Mouse (Mus musculus): ENCODE data around the gene Atp2b4. TPM values are rescaled to one million over a fixed set of nuclear protein-coding genes. Genes with fewer than 3 reads are reported as not detected.
A peak's percentile ranks its signal among the peaks of the same experiment; 100 is the strongest.
"Not testable (repeated sequence)": the region's sequence is repeated elsewhere in the genome, so short reads cannot be mapped to it uniquely, and the experiment has no call there.

Gene Atp2b4
- polyA plus RNA-seq, 1 experiment from 2014 or later = 8.2 TPM

DNA sequence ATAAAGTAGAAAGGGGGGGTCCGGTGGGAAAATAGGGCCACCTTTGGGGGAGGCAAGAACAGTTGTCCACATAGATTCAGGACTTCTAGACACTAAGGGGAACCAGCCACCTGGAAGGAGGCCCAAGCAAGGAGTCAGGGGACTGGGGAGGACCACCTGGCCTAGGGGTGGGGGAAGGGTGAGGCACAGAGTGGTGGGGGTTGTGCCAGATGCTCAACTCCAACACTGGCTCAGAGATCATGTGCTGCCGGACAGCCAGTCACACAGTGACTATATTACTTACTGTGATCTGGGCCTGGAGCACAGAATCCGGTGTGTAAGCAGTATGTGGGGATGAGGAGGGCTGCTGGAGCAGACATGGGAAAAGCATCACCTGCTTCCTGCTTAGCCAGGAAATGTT lies 91.5 kb downstream of the Atp2b4 start:
- 82% methylated on average over 3 of the region's 3 CpGs for WGBS
- Histone ChIP-seq H3K27me3 (ENCODE audit: control insufficient read depth, insufficient read depth, low read length) (no peaks in the 10 kb centered on the region), H3K9ac (ENCODE audit: low read length) (no peak overlapping the region)

DNA sequence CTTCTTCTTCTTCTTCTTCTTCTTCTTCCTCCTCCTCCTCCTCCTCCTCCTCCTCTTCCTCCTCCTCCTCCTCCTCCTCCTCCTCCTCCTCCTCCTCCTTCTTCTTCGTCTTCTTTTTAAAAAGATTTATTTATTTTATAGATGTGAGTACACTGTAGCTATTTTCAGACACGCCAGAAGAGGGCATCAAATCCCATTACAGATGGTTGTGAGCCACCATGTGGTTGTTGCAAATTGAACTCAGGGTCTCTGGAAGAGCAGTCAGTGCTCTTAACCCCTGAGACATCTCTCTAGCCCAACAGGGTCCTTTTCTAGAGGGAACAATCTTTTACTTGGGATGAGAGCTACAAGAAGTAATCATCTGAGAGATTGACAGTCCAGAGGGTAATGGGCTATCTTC lies 99.0 kb downstream of the Atp2b4 start:
- H3K4me1 ChIP-seq (replicated peaks; ENCODE audit: control insufficient read depth, insufficient read depth, low read length); H3K27me3 ChIP-seq (ENCODE audit: control insufficient read depth, insufficient read depth, low read length); H3K4me2 ChIP-seq (ENCODE audit: low read depth, low read length, severe bottlenecking); H3K27ac ChIP-seq (ENCODE audit: low read depth, low read length); H3K36me3 ChIP-seq (ENCODE audit: control insufficient read depth, insufficient read depth, low read length); H3K4me3 ChIP-seq (ENCODE audit: low read depth, low read length); H3K9ac ChIP-seq (ENCODE audit: low read length); H3K9me3 ChIP-seq (ENCODE audit: control insufficient read depth, low read length); DNase-seq (ENCODE audit: low spot score); ATAC-seq (replicated peaks; ENCODE audit: low FRiP score): not testable (repeated sequence)
- 8% methylated on average over 2 of the region's 2 CpGs for WGBS

More for the DNA sequence above, 91.5 kb downstream of the Atp2b4 start:
- ATAC-seq (replicated peaks; ENCODE audit: low FRiP score) = no peak
- DNase-seq (ENCODE audit: low spot score) = no peak
- Histone ChIP-seq H3K9me3 (ENCODE audit: control insufficient read depth, low read length) (no peaks in the 10 kb centered on the region), H3K27ac (ENCODE audit: low read depth, low read length) (no peak overlapping the region), H3K4me3 (ENCODE audit: low read depth, low read length) (no peak overlapping the region), H3K4me2 (ENCODE audit: low read depth, low read length, severe bottlenecking) (no peak overlapping the region), H3K4me1 (replicated peaks; ENCODE audit: control insufficient read depth, insufficient read depth, low read length) (0 out of 2 replicates have a peak, but pooled peaks cover 3% of the 10 kb centered on the region), H3K36me3 (ENCODE audit: control insufficient read depth, insufficient read depth, low read length) (no peaks in the 10 kb centered on the region)

DNA sequence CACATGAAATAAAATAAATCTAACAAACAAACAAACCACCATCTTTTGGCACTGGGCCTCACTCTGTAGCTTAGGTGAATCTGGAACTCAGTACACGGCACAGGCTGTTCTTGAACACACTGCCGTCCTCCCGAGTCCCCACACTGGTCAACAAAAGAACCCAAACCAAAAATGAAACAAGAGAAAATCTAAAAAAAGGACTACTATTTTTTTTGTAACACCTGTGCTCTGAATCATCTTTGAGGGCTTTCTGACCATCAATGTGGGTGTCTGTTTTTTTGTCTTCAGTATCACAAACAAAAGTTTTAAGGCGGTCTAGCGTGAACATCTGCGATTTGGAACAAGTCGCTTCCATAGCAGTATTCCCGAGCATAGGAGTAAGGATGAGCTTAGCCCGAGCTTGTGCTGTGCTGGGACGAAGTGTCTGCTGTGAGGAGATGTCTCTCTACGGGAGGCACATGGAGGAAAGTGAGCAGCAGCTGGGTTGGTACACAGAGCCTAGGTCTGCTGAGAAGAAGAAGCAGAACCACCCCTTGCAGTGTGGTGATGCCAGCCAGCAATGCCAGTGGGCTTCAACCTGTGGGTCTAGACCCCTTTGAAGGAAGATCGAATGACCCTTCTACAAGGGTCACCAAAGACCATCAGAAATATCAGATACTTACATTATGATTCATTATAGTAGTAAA lies 102.8 kb downstream of the Atp2b4 start:
- 92% methylated on average over 12 of the region's 12 CpGs for whole genome bisulfite sequencing
- Histone ChIP-seq H3K4me1 (replicated peaks; ENCODE audit: control insufficient read depth, insufficient read depth, low read length) (peaks cover 2% of the 10 kb centered on the region; the same call in 1 of the 2 replicates), H3K9ac (ENCODE audit: low read length) (no peak overlapping the region), H3K4me2 (ENCODE audit: low read depth, low read length, severe bottlenecking) (no peak overlapping the region), H3K36me3 (ENCODE audit: control insufficient read depth, insufficient read depth, low read length) (no peaks in the 10 kb centered on the region), H3K4me3 (ENCODE audit: low read depth, low read length) (no peak overlapping the region), H3K9me3 (ENCODE audit: control insufficient read depth, low read length) (no peaks in the 10 kb centered on the region), H3K27me3 (ENCODE audit: control insufficient read depth, insufficient read depth, low read length) (no peaks in the 10 kb centered on the region), H3K27ac (ENCODE audit: low read depth, low read length) (no peak overlapping the region)
- ATAC-seq (replicated peaks; ENCODE audit: low FRiP score) (no peak), DNase-seq (ENCODE audit: low spot score) (no peak)

DNA sequence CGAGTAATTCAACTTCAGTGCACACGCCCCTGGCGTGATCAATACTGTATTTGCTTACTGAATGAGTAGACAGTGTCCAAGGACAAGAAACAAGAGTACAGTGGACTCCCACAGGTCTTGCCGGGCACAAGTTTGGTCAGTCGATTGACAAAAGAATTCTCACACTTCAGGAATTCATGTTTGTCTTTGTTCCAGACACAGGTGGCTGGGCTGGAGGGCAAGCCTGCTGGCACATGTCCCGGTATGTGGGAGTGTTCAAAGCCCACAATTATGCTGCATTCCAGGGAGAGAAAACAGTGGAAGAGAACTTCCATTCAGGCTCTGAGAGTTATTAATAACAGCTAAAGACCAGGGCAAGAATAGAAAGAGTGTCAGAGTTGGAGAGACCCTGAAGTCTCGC lies 104.9 kb downstream of the Atp2b4 start:
- no peak overlapping the region for H3K9ac ChIP-seq (ENCODE audit: low read length)
- H3K27ac ChIP-seq (ENCODE audit: low read depth, low read length) = peak overlapping the region; percentile 26; the same call in 1 of the 2 replicates
- ATAC-seq (replicated peaks; ENCODE audit: low FRiP score) (0 out of 2 replicates have a peak, but pooled peaks have one; percentile 39), DNase-seq (ENCODE audit: low spot score) (peak; percentile 58)
- H3K9me3 ChIP-seq (ENCODE audit: control insufficient read depth, low read length) = no peaks in the 10 kb centered on the region
- no peaks in the 10 kb centered on the region for H3K36me3 ChIP-seq (ENCODE audit: control insufficient read depth, insufficient read depth, low read length)
- H3K4me2 ChIP-seq (ENCODE audit: low read depth, low read length, severe bottlenecking) = no peak overlapping the region
- peaks cover 2% of the 10 kb centered on the region; the same call in 1 of the 2 replicates for H3K4me1 ChIP-seq (replicated peaks; ENCODE audit: control insufficient read depth, insufficient read depth, low read length)
- 43% methylated on average over 7 of the region's 7 CpGs for WGBS
- no peak overlapping the region for H3K4me3 ChIP-seq (ENCODE audit: low read depth, low read length)
- H3K27me3 ChIP-seq (ENCODE audit: control insufficient read depth, insufficient read depth, low read length) = no peaks in the 10 kb centered on the region

DNA sequence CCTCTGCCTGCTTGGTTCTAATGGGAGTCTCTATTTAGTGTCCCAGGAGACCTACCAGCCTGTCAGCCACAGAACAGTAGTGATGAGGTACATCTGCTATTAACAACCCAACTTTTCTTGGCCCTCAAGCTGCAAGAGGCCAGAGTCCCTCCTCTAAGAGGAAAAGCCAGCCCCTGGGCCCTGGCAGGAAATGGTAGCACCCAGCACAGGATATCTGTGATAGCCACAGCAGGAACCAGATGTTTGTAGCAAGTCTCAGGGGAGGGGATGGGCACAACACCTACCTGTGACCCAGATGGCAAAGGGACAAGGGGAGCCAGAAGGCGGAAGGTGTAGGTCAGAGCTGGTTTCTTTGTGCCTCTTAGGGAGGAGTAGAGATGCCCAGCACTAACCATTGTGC lies 106.0 kb downstream of the Atp2b4 start:
- DNase-seq (ENCODE audit: low spot score) (no peak), ATAC-seq (replicated peaks; ENCODE audit: low FRiP score) (no peak)
- no peaks in the 10 kb centered on the region for H3K27me3 ChIP-seq (ENCODE audit: control insufficient read depth, insufficient read depth, low read length)
- no peaks in the 10 kb centered on the region for H3K36me3 ChIP-seq (ENCODE audit: control insufficient read depth, insufficient read depth, low read length)
- no peak overlapping the region for H3K27ac ChIP-seq (ENCODE audit: low read depth, low read length)
- 100% methylated on average over 1 of the region's 1 CpGs for WGBS
- H3K9ac ChIP-seq (ENCODE audit: low read length) = no peak overlapping the region
- H3K4me3 ChIP-seq (ENCODE audit: low read depth, low read length) = no peak overlapping the region
- no peak overlapping the region for H3K4me2 ChIP-seq (ENCODE audit: low read depth, low read length, severe bottlenecking)
- H3K9me3 ChIP-seq (ENCODE audit: control insufficient read depth, low read length) = no peaks in the 10 kb centered on the region
- peaks cover 2% of the 10 kb centered on the region; the same call in 1 of the 2 replicates for H3K4me1 ChIP-seq (replicated peaks; ENCODE audit: control insufficient read depth, insufficient read depth, low read length)

DNA sequence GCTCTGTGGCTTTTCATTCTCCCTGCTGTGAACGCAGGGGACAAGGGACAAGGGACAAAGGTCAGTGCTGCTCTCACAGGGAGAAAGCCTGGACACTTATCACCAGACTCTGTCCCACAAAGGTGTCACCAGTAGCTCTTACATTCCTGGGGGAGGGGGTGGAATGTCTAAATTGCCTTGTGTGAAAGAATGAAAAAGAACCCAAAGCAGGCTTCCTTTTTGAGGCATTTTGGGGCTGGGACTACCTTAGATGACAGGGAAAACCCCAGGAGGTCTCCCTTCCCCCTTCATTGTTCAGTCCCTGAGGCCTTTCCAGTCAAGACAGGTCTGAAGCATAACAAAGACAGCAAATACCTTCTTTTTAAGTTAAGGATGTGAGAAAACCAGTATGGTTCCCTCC lies 106.5 kb downstream of the Atp2b4 start:
- Histone ChIP-seq H3K4me2 (ENCODE audit: low read depth, low read length, severe bottlenecking) (no peak overlapping the region), H3K9ac (ENCODE audit: low read length) (no peak overlapping the region), H3K27ac (ENCODE audit: low read depth, low read length) (no peak overlapping the region), H3K4me3 (ENCODE audit: low read depth, low read length) (no peak overlapping the region), H3K27me3 (ENCODE audit: control insufficient read depth, insufficient read depth, low read length) (no peaks in the 10 kb centered on the region), H3K9me3 (ENCODE audit: control insufficient read depth, low read length) (no peaks in the 10 kb centered on the region), H3K4me1 (replicated peaks; ENCODE audit: control insufficient read depth, insufficient read depth, low read length) (peaks cover 2% of the 10 kb centered on the region; the same call in 1 of the 2 replicates), H3K36me3 (ENCODE audit: control insufficient read depth, insufficient read depth, low read length) (no peaks in the 10 kb centered on the region)
- DNase-seq (ENCODE audit: low spot score) (no peak), ATAC-seq (replicated peaks; ENCODE audit: low FRiP score) (no peak)
- WGBS = 0% methylated on average over 1 of the region's 1 CpGs

DNA sequence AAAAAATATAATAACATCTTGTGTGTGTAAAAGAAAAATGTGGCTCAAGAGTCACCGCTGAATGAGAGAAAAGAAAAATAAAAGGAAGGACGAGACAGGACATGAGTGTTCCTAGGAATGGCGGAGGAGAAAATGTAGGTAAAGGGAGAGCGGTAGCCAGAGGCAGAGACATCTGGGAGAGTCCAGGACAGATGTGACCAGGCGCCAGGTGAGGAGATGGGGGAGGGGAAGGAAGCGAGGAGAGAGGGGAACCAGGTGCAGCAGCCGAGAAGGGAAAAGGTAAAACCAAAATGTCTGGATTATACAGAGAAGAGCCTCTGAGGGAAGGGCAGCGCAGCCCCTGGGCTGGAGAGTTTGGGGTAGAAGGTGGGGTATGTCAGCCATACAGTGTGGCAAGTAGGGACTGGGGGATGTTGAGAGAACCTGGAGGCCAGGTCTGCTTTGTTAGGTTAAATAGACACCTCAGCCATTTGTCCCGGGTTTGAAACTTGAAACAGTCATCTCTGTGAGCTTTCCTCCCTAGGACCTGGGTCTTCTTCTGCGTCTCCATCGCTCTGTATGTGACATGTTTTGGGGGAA lies 107.2 kb downstream of the Atp2b4 start:
- peaks cover 2% of the 10 kb centered on the region; the same call in 1 of the 2 replicates for H3K4me1 ChIP-seq (replicated peaks; ENCODE audit: control insufficient read depth, insufficient read depth, low read length)
- 65% methylated on average over 11 of the region's 11 CpGs for WGBS
- no peaks in the 10 kb centered on the region for H3K9me3 ChIP-seq (ENCODE audit: control insufficient read depth, low read length)
- ATAC-seq (replicated peaks; ENCODE audit: low FRiP score) (no peak), DNase-seq (ENCODE audit: low spot score) (no peak)
- H3K36me3 ChIP-seq (ENCODE audit: control insufficient read depth, insufficient read depth, low read length) = no peaks in the 10 kb centered on the region
- no peak overlapping the region for H3K4me2 ChIP-seq (ENCODE audit: low read depth, low read length, severe bottlenecking)
- H3K27ac ChIP-seq (ENCODE audit: low read depth, low read length) = no peak overlapping the region
- no peak overlapping the region for H3K4me3 ChIP-seq (ENCODE audit: low read depth, low read length)
- H3K9ac ChIP-seq (ENCODE audit: low read length) = no peak overlapping the region
- H3K27me3 ChIP-seq (ENCODE audit: control insufficient read depth, insufficient read depth, low read length) = no peaks in the 10 kb centered on the region

DNA sequence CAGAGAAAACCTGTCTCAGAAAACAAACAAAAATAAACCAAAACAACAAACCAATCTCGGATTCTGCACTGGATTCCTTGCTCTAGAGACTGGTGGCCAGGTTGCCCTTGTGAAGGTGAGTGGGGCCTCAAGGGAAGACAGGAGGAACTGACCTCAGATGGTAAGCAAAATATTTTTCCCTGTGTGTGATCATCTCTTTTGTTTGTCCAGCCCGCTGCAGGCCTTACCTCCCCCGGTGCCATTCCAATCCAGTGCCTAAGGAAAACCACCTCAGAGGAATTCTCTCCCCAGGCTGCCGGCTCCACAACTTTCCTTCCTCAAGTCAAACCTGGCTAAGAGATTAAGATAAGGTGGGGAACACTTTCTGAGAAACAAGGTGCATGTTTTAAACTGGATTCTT lies 108.6 kb downstream of the Atp2b4 start:
- H3K4me2 ChIP-seq (ENCODE audit: low read depth, low read length, severe bottlenecking) = no peak overlapping the region
- H3K4me1 ChIP-seq (replicated peaks; ENCODE audit: control insufficient read depth, insufficient read depth, low read length) = peaks cover 2% of the 10 kb centered on the region; the same call in 1 of the 2 replicates
- H3K27ac ChIP-seq (ENCODE audit: low read depth, low read length) = no peak overlapping the region
- H3K27me3 ChIP-seq (ENCODE audit: control insufficient read depth, insufficient read depth, low read length) = no peaks in the 10 kb centered on the region
- no peak for DNase-seq (ENCODE audit: low spot score)
- H3K9ac ChIP-seq (ENCODE audit: low read length) = no peak overlapping the region
- ATAC-seq (replicated peaks; ENCODE audit: low FRiP score) = no peak
- WGBS = 46% methylated on average over 4 of the region's 4 CpGs
- no peaks in the 10 kb centered on the region for H3K36me3 ChIP-seq (ENCODE audit: control insufficient read depth, insufficient read depth, low read length)
- H3K9me3 ChIP-seq (ENCODE audit: control insufficient read depth, low read length) = no peaks in the 10 kb centered on the region
- H3K4me3 ChIP-seq (ENCODE audit: low read depth, low read length) = no peak overlapping the region

DNA sequence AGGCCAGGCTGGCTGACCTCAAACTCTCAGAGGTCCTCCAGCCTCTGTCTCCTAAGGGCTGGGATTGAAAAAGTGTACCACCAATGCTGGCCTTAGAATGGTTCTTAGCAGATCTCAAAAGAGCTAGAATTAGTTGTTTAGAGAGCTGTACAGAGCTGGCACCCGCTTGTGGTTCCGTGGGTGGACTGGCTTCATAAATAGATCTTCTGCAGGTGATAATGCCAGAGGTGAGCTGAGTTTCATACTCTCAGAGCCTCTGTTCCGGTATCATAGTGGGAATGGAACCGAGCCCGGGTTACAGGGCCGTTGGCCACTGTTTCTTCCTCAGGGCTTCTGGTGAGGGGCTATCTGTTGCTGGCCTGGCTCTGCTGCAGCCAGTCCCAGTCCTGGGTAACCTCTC lies 109.8 kb downstream of the Atp2b4 start:
- no peak for DNase-seq (ENCODE audit: low spot score)

More for the DNA sequence above, 109.8 kb downstream of the Atp2b4 start:
- Histone ChIP-seq H3K4me3 (ENCODE audit: low read depth, low read length) (no peak overlapping the region), H3K27me3 (ENCODE audit: control insufficient read depth, insufficient read depth, low read length) (no peaks in the 10 kb centered on the region), H3K9me3 (ENCODE audit: control insufficient read depth, low read length) (no peaks in the 10 kb centered on the region), H3K4me1 (replicated peaks; ENCODE audit: control insufficient read depth, insufficient read depth, low read length) (peaks cover 2% of the 10 kb centered on the region; the same call in 1 of the 2 replicates), H3K9ac (ENCODE audit: low read length) (no peak overlapping the region), H3K36me3 (ENCODE audit: control insufficient read depth, insufficient read depth, low read length) (no peaks in the 10 kb centered on the region), H3K27ac (ENCODE audit: low read depth, low read length) (no peak overlapping the region), H3K4me2 (ENCODE audit: low read depth, low read length, severe bottlenecking) (no peak overlapping the region)
- WGBS = 93% methylated on average over 6 of the region's 6 CpGs
- ATAC-seq (replicated peaks; ENCODE audit: low FRiP score) = no peak

All from forebrain, embryonic 11.5 days (tissue).